Mouse (Mus musculus) stomach, embryonic 14.5 days (tissue): Measurements from ENCODE around the gene Tomm20. TPM values are rescaled to one million over a fixed set of nuclear protein-coding genes. Genes with fewer than 3 reads are reported as not detected.

Experiments used
- ATAC-seq: fragments of 200-750 bp; cut with Nextera tagmentation; 2 replicates; pipeline ENCODE4 v1.8.0; 2017; ENCODE audit warnings: low read depth, moderate TSS enrichment; ENCODE audit not compliant: insufficient number of reproducible peaks, insufficient read depth, low FRiP score
- H3K27ac ChIP-seq: fragments of 300-500 bp; sonication (generic); 2 replicates; pipeline ENCODE4 v1.5.1; 2014; ENCODE audit warnings: mild to moderate bottlenecking, low read length, moderate library complexity, mixed read lengths
- H3K27me3 ChIP-seq: fragments of 300-500 bp; sonication (generic); 2 replicates; pipeline ENCODE4 v1.6.1; 2014; ENCODE audit warnings: low read length, control low read depth, mixed read lengths; ENCODE audit not compliant: control insufficient read depth, insufficient read depth
- H3K36me3 ChIP-seq: fragments of 300-500 bp; sonication (generic); 2 replicates; pipeline ENCODE4 v1.6.1; 2014; ENCODE audit warnings: mild to moderate bottlenecking, control low read depth, low read length, moderate library complexity, mixed read lengths; ENCODE audit not compliant: control insufficient read depth, insufficient read depth
- H3K4me1 ChIP-seq: fragments of 300-500 bp; sonication (generic); 2 replicates; pipeline ENCODE4 v1.6.1; 2014; ENCODE audit warnings: low read length, control low read depth, mixed read lengths; ENCODE audit not compliant: control insufficient read depth, insufficient read depth
- H3K4me2 ChIP-seq: fragments of 300-500 bp; sonication (generic); replicated peaks from 2 replicates; pipeline ENCODE4 v1.6.1; 2014; ENCODE audit warnings: low read depth, low read length, control low read depth
- H3K4me3 ChIP-seq: fragments of 300-500 bp; sonication (generic); 2 replicates; pipeline ENCODE4 v1.5.1; 2014; ENCODE audit warnings: low read depth, low read length, control low read depth
- H3K9ac ChIP-seq: fragments of 300-500 bp; sonication (generic); replicated peaks from 2 replicates; pipeline ENCODE4 v1.6.1; 2014; ENCODE audit warnings: low read depth, mild to moderate bottlenecking, control low read depth, low read length, moderate library complexity, mixed read lengths
- H3K9me3 ChIP-seq: fragments of 300-500 bp; sonication (generic); 2 replicates; pipeline ENCODE4 v1.6.1; 2016; ENCODE audit warnings: low read depth, low read length, control low read depth; ENCODE audit not compliant: control insufficient read depth
- WGBS: fragments of 180-500 bp; shearing (Covaris S2); extraction: QIAGEN DNeasy Blood & Tissue Kit; methylation state at CpG from one replicate; pipeline ENCODE4 v1.1.7; 2014; 5-methylcytosine and 5-hydroxymethylcytosine counted together
- polyA plus RNA-seq: library from polyadenylated mRNA; unstranded; fragments of >200 nt; fragmentation: Nextera tagmentation; extraction: Ambion mirVana; gene quantifications from 2 replicates; pipeline ENCODE4 v1.2.1, GENCODE M21; 2014

Tomm20 gene
- polyA plus RNA-seq, 1 experiment from 2014 or later: 200 TPM

- Histone ChIP-seq H3K36me3 (no peaks in the 10 kb centered on the region), H3K4me3 (no peak overlapping the region), H3K27ac (no peak overlapping the region), H3K4me2 (no peak overlapping the region), H3K27me3 (no peaks in the 10 kb centered on the region), H3K4me1 (peaks cover 13% of the 10 kb centered on the region), H3K9ac (no peak overlapping the region), H3K9me3 (no peaks in the 10 kb centered on the region)
- no peak for ATAC-seq
- 51% methylated on average over 12 of the region's 12 CpGs for WGBS
These were observed 32.2 kb downstream of the Tomm20 start for GRCm38 (mm10) chr8:126913241-126914106.

- 46% methylated on average over 10 of the region's 10 CpGs for WGBS
- no peak for ATAC-seq
- H3K9ac ChIP-seq: no peak overlapping the region
- H3K27ac ChIP-seq: no peak overlapping the region
- no peak overlapping the region for H3K4me3 ChIP-seq
- no peaks in the 10 kb centered on the region for H3K27me3 ChIP-seq
- H3K4me2 ChIP-seq: no peak overlapping the region
- no peaks in the 10 kb centered on the region for H3K9me3 ChIP-seq
- no peaks in the 10 kb centered on the region for H3K36me3 ChIP-seq
- H3K4me1 ChIP-seq: peaks cover 10% of the 10 kb centered on the region
These were observed 36.3 kb downstream of the Tomm20 start for GRCm38 (mm10) chr8:126909371-126909802.

GRCm38 (mm10) chr8:126908805-126909204 is 36.8 kb downstream of the Tomm20 start:
- Histone ChIP-seq H3K9ac (no peak overlapping the region), H3K4me1 (peaks cover 10% of the 10 kb centered on the region), H3K36me3 (no peaks in the 10 kb centered on the region), H3K4me3 (no peak overlapping the region), H3K9me3 (no peaks in the 10 kb centered on the region), H3K27me3 (no peaks in the 10 kb centered on the region), H3K27ac (no peak overlapping the region), H3K4me2 (no peak overlapping the region)
- no peak for ATAC-seq
- 71% methylated on average over 6 of the region's 6 CpGs for WGBS

GRCm38 (mm10) chr8:126907968-126908367 is 37.7 kb downstream of the Tomm20 start:
- Histone ChIP-seq H3K9me3 (no peaks in the 10 kb centered on the region), H3K4me1 (peaks cover 6% of the 10 kb centered on the region; the same call in 1 of the 2 replicates), H3K27me3 (no peaks in the 10 kb centered on the region), H3K27ac (no peak overlapping the region), H3K36me3 (no peaks in the 10 kb centered on the region), H3K4me2 (no peak overlapping the region), H3K4me3 (no peak overlapping the region), H3K9ac (no peak overlapping the region)
- 50% methylated on average over 9 of the region's 9 CpGs for WGBS
- ATAC-seq: no peak

- Histone ChIP-seq H3K9me3 (no peaks in the 10 kb centered on the region), H3K36me3 (no peaks in the 10 kb centered on the region), H3K4me2 (no peak overlapping the region), H3K27me3 (no peaks in the 10 kb centered on the region), H3K4me1 (peaks cover 6% of the 10 kb centered on the region; the same call in 1 of the 2 replicates), H3K27ac (no peak overlapping the region), H3K4me3 (no peak overlapping the region), H3K9ac (no peak overlapping the region)
- no peak for ATAC-seq
- 84% methylated on average over 3 of the region's 3 CpGs for WGBS
These were observed 38.3 kb downstream of the Tomm20 start for GRCm38 (mm10) chr8:126907374-126907773.

- WGBS: 94% methylated on average over 3 of the region's 3 CpGs
- Histone ChIP-seq H3K36me3 (no peaks in the 10 kb centered on the region), H3K27ac (no peak overlapping the region), H3K9ac (no peak overlapping the region), H3K4me2 (no peak overlapping the region), H3K4me1 (peaks cover 6% of the 10 kb centered on the region; the same call in 1 of the 2 replicates), H3K9me3 (no peaks in the 10 kb centered on the region), H3K27me3 (no peaks in the 10 kb centered on the region), H3K4me3 (no peak overlapping the region)
- ATAC-seq: no peak
These were observed 40.3 kb downstream of the Tomm20 start for GRCm38 (mm10) chr8:126905387-126905786.

- H3K36me3 ChIP-seq: no peaks in the 10 kb centered on the region
- H3K27ac ChIP-seq: no peak overlapping the region
- H3K9ac ChIP-seq: no peak overlapping the region
- 0 out of 2 replicates have a peak, but pooled peaks have one; percentile 38 for ATAC-seq
- H3K9me3 ChIP-seq: no peaks in the 10 kb centered on the region
- H3K27me3 ChIP-seq: no peaks in the 10 kb centered on the region
- WGBS: 63% methylated on average over 9 of the region's 9 CpGs
- no peak overlapping the region for H3K4me2 ChIP-seq
- H3K4me3 ChIP-seq: no peak overlapping the region
- H3K4me1 ChIP-seq: no peaks in the 10 kb centered on the region
These were observed 41.7 kb downstream of the Tomm20 start for GRCm38 (mm10) chr8:126903927-126904326.

GRCm38 (mm10) chr8:126903224-126903895 is 42.3 kb downstream of the Tomm20 start:
- Histone ChIP-seq H3K4me3 (no peak overlapping the region), H3K27ac (no peak overlapping the region), H3K9ac (no peak overlapping the region), H3K27me3 (no peaks in the 10 kb centered on the region), H3K4me1 (no peaks in the 10 kb centered on the region), H3K9me3 (no peaks in the 10 kb centered on the region), H3K36me3 (no peaks in the 10 kb centered on the region), H3K4me2 (no peak overlapping the region)
- WGBS: 51% methylated on average over 9 of the region's 9 CpGs
- no peak for ATAC-seq
